ENCODE assay signal across 1 mouse cellular context in the genomic region with DNA sequence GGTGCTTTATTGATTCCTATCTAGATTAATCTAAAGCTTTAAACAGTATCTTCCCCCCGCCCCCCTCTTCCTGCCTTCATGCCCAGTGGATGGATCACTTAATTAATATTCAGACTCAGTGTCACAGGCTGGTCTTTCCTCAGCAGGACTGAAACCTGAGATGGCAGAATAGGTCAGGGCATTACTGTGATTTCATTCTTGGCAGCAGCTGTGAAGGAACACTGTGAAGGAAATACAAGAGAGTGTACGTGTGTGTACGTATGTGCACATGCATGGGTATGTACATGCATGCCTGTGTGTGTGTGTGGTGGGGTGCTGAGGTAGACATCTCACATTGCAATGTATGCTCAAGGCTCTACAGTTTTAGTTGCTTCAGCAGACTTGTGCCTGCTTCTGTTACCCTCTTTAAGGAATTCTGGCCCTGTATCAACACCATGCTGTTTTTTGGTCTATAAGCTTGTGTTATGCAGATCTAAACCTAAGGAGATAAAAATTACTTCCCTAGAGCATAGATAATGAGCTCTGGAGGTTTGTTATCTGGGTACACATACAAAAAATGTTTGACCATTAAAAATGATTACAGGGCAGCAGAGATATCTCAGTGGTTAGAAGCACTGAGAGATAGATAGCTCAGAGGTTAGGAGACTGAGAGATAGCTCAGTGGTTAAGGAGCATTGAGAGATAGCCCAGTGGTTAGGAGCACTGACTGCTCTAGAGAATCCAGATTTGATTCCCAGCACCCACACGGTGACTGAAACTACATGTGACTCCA.
TF ChIP-seq lines count a peak whose summit lies in the region.

No protein-coding gene starts in this region.

TF ChIP-seq in MEL, 35 proteins besides CTCF, POLR2A, EP300 and RAD21 (continued from another document):
- TF ChIP-seq USF1 (IDR thresholded peaks at IDR 0.05; ENCODE audit: low read depth, low read length) (no peak), USF2 (IDR thresholded peaks at IDR 0.05; ENCODE audit: borderline replicate concordance in 1 of 2, insufficient read depth in 1 of 2, low read depth in 1 of 2, low read length in 2 of 2) (no peak)
TF ChIP-seq in MEL: peak in this region for 8.
